Mouse (Mus musculus) olfactory bulb, adult 2 months (tissue): ENCODE results near the gene Gm6268.

Experiments
- CTCF ChIP-seq: fragments of 200-500 bp; IDR thresholded peaks from 2 replicates; pipeline ENCODE4 v1.5.1; 2012; ENCODE audit warnings: low read depth, mild to moderate bottlenecking, low read length, moderate library complexity; ENCODE audit not compliant: insufficient read depth
- POLR2A ChIP-seq: fragments of 200-500 bp; IDR thresholded peaks from 2 replicates; pipeline ENCODE4 v1.6.1; 2012; ENCODE audit warnings: mild to moderate bottlenecking, low read depth, low read length, moderate library complexity; ENCODE audit not compliant: insufficient read depth

- no peak for TF ChIP-seq POLR2A
- no peak for TF ChIP-seq CTCF
Measured at GRCm38 (mm10) chrX:36389971-36390370, 11.1 kb upstream of the Gm6268 start.
